Mouse (Mus musculus) right cerebral cortex, postnatal 25 days (tissue): Measurements from ENCODE around the gene Bin2.

Experiments
- DNase-seq: peaks from one replicate; pipeline ENCODE4 v3.0.0; 2022

Gene Bin2

DNA sequence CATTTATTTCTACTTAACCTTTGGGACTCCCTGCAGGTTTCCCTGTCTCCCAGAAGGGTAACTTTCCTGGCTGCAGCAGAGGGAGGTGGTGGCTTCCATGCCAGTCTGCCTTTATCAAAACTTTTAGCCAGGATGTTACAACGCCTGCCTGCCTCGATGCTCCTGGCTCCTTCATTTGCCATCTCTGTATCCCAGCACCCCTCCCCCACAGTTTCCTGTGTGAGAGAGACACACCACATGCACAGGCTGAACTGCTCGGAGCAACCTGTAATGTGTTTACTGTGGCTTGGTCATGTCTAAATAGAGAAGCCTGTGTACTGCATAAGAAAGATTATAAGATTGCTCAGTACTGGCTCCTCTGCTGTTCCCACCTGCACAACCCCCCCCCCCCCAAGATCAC is 11.0 kb upstream of the Bin2 start:
- no peak for DNase-seq

- DNase-seq: no peak
Measured at GRCm38 (mm10) chr15:100679005-100679404, 9.7 kb upstream of the Bin2 start.

- DNase-seq: no peak
Measured at GRCm38 (mm10) chr15:100678581-100678980, 9.2 kb upstream of the Bin2 start.

DNA sequence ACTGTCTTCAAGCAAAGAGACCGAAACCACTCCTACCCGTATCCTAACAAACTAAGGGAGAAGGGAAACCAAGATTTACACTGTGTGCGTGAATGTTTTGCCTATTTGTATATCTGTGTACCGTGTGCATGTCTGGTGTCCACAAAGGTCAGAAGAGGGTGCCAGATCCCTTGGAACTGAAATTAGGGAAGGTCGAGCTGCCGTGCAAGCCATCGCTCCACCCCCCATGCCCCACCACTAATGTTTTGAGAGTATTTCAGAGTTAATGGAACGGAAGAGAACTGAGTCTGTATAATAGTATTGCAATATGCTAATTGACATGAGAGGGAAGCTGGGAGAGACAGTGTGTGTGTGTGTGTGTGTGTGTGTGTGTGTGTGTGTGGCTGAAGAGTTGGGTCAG is 8.3 kb upstream of the Bin2 start:
- no peak for DNase-seq

DNA sequence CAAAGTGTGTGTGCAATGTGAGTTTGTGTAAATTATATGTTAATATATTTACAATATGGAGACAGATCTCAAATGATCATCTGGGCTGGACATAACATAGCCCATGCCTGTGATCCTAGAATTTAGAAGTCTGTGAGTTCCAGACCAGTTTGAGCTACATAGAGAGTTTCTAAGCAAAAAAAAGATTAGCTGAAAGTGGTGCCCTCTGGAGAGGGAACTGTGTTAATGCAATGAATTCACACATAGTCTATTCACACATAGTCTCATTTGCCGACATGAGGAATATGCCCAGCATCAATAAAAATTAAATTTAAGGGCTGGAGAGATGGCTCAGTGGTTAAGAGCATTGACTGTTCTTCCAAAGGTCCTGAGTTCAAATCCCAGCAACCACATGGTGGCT is 7.2 kb upstream of the Bin2 start:
- no peak for DNase-seq

GRCm38 (mm10) chr15:100675486-100675885 is 6.1 kb upstream of the Bin2 start:
- DNase-seq: no peak

DNA sequence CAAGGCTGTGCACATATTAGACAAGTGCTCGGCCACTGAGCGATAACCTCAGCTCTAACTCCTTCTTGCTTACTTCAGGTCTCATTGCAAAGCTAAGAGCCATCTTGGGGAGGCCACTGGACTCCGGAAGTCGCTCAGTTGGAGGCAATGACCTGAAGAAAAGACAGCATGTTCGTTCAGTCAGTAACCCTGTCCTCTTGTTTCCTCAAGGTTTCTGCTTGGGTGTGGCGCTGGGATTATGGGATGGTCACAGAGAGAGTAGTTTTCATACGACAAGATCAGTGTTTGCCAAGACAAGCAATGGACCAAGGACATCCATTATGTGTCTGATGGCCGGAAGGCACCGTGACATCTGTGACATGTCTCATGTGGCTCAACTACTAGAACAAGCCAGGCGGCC is 5.2 kb upstream of the Bin2 start:
- DNase-seq: no peak

DNA sequence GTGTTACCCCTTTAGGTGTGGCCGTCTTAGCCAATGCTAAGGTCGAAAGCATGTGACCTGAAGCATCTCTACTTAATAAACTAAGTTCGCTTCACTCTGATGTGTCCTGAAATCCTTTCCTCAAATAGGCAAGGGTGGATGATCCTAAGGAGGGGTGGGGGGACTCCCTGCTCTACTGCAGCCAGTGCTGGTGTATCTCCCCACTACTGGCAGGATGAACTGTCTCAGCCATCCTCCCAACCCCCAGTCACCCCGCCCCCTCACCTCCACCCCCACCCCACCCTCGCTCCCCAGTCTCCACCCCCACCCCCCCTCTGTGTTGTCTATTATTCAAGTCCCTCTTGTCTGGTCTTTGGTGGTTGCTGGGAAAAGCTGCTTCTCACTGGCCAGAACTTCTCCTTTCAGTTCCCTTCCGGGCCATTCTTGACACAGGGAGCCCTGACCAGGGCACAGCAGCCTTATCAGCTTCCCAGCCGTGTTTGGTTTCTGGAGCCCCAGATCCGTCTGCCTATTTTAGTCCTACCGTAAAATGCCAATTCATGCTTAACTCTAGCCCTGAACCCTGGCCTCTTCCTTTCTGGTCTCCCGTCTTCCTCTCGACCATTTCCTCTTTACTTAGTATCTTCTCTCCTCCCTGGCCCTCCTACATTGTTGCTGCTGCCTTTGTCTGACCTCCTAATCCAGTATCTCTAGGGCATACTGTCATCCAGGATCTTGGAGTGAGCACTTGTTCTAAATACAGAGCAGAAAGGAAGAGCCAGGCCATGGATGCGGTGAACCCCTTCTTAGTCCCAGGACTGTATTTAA is 4.4 kb upstream of the Bin2 start:
- DNase-seq: no peak

DNA sequence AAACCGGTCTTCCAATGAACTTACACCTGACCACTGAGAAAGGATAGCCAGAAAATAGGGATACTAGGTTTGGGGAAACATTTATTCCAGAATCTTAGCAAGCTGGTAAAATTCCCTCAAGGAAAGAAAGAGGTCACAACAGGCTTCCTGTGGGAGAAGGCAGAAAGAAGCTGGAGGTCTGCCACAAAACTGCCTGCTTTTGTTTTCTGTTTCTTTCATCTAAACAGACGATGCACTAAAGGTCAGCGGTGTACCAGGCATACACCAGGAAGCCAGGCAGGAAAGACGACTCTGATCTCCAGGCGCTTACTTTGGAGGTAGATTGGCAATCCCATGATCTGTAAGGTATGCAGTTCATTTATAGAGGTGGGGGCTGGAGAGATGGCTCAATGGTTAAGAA is 1.5 kb upstream of the Bin2 start:
- no peak for DNase-seq

DNA sequence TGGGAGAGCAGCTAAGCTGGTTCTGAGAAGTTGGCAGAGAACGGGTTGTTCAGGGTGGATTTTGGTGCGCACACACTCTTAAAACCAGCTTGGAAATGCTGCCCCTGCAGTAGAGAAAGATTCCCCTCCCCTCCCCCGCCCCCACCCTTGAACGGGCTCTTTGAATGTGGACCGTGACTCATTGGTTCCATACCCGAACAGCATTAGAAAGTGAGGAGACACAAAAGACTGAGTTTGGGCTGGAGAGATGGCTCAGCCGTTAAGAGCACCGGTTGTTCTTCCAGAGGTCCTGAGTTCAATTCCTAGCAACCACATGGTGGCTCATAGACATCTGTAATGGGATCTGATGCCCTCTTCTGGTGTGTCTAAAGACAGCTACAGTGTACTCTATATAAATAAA is 651 bp upstream of the Bin2 start:
- DNase-seq: no peak

DNA sequence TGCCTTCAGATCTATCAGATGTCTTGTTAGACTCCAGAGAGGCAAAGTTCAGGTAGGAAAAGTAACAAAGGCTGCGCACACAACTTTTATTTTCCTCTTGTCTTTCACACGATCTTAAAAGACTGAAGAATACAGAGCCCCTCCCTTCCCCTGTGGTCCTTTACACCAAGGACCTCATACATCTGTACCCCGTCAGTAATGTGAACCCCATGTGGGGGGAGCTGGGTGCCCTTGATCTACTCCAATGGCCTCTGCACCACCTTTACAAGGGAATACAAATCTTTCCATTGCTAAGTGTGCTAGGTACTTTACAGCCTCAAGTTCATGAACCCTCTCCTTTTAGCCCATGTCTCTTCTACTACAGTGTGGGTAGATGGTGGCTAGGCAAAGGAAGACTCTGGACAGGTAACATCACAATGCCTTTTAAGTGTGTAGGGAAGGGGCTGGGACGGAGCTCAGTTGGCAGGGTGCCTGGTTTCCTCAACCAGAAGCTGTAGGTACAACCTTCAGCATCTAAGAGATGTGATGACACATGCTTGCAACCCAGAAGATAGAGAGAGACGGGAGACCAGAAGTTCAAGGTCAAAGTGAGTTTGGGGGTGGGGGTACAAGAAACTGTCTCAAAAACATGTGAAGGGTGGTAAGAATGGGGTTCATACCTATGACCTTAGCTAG is 1.3 kb downstream of the Bin2 start:
- DNase-seq: no peak

GRCm38 (mm10) chr15:100667420-100667819 is 1.9 kb downstream of the Bin2 start:
- DNase-seq: no peak

- DNase-seq: no peak
Measured at GRCm38 (mm10) chr15:100666851-100667250, 2.5 kb downstream of the Bin2 start.

DNA sequence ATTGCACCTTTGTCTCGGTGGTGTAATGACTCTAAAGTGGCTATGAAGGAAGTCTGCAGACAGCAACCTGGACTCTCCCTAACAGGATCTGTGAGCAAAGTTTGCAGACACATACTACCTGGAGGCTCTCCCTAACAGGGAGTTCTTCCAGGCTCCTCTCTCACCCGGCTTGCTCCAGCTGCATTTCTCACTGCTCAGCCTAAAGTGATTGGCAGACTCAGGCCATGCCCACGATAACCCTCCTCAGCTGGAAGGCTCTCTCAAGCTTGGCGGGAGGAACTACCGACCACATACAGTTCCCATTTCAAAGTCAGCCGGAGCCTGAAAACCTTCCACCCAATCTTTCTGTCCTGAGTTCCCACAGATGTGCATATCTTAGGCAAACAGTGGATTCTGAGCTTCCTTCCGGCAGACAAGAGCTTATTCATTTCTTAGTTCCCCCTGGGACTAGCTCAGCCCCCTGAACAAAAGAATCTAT is 3.1 kb downstream of the Bin2 start:
- no peak for DNase-seq

GRCm38 (mm10) chr15:100665411-100666218 is 3.7 kb downstream of the Bin2 start:
- DNase-seq: no peak

DNA sequence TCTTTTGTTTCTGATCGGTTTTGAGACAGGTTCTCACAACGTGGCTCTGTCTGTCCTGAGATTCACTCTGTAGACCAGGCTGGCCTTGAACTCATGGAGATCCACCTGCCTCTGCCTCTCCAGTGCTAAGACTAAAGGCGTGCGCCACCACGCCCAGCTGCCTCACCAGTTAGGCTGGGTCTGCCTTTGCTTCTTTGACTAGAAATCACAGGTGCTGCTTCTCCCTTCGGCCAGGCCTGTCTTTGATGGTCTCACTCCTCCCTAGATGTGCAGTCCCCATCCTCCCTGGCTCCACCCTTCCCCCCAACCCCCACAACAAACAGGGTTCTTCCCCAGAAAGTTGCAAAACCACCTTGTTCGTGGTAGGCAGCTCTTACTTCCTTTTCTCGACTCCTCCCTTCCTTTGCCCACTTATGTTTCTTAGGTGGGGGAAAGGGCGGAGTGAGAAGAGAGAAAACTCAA is 4.5 kb downstream of the Bin2 start:
- no peak for DNase-seq

DNA sequence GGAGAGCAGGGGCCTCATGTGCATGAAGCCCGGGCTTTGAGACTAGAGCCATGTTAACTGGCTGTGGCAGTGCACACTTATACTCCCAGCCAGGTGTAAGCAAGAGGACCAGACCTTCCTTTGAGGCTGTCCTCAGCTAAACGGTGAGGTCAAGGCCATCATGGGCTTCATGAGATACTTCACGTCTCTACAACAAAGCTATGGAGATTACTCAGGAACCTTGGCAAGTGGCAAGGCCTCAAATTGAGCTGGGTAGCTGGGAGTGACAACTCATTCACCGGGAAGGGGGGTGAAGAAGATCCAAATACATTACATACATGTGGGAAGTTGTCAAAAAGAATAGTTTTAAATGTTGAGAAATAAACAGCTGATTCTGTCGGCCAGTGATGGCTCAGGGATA is 8.5 kb downstream of the Bin2 start:
- DNase-seq: no peak

DNA sequence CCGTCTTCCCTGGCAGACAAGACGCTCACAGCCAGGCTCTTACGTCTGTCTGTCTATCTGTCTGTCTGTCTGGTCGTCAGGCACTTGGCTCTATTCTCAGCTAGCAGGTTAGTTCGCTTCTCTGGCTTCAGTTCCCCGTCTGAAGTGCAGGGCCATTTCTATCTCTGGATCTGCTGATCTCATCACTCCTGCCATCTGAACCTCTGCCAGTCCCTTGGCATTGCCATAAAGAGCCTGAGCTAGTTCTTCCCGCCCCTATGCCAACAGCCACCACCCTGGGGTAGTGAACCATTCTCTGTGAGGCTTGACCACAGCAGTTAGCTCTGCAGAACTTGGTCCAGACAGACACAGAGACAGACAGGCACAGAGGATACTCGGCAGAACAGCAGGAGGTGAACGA is 9.0 kb downstream of the Bin2 start:
- no peak for DNase-seq

DNA sequence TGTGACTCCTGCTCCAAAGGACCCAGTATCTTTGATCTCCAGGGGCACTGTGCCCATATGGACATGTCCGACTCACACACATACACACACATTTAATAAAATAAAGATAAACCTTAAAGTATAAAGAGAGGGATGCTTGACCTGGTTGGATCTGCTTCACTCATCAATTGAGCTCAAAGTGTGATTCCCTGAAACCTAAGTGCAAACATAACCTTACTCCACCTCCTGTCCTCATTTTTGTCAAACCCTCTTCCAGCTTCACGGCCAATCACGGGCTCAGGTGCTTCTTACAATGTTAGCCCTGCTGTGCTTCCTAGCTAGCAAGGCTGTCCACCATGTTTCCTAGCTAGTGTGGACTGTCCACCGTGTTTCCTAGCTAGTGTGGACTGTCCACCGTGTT is 14.2 kb downstream of the Bin2 start:
- DNase-seq: no peak

GRCm38 (mm10) chr15:100654271-100654670 is 15.1 kb downstream of the Bin2 start:
- DNase-seq: no peak

DNA sequence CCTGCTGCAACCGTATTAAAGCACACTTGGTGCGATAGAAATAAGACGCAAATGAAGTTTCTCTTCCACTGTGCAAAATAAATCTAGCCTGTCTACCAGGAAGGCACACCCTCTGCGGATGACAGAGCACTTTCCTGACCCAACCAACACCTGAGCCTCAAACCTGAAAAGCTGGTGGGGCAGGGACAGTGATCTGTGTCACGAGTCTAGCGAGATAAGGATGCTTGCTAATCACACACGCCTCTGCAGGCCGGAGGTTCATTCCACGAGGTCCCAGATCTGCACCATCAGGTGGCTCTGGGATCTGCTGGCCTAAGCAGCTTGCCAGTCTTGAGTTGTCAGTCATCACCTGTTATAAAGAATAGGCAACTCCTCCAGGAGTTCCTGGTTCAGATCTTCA is 17.7 kb downstream of the Bin2 start:
- no peak for DNase-seq

DNA sequence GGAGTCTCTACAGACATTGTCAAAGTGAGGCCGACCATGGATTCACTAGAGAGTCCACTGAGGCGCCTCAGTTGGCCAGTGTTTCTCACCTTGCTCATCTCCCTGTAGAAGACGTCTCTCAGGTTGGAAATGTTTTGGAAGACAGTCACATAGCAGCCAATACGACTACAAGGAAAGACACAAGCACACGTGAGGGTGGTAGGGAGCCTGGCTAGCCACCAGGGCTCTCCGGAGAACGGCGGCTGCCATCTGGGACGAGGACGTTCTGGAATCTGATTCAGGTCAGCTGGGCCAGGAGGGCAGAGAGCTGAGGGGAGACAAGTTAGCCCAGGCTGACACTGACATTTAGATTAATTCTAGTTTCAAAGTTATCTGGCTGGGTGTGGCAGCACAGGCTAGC is 19.2 kb downstream of the Bin2 start:
- DNase-seq: no peak

DNA sequence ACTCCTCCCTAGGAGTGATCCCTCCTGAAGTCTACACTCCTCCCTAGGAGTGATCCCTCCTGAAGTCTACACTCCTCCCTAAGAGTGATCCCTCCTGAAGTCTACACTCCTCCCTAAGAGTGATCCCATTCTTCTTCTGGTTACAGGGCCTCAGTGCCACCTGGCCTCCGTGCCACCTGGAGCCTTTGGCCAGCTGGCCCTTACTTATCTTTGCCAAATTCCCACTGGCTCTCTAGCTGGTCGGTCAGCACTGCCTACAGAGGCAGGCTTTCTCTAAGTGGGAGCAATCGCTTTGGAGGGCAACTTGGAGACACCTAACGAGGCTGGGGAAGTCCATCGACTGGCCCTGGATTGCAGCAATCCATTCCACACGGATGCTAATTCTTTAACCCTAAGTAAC is 23.2 kb downstream of the Bin2 start:
- no peak for DNase-seq

DNA sequence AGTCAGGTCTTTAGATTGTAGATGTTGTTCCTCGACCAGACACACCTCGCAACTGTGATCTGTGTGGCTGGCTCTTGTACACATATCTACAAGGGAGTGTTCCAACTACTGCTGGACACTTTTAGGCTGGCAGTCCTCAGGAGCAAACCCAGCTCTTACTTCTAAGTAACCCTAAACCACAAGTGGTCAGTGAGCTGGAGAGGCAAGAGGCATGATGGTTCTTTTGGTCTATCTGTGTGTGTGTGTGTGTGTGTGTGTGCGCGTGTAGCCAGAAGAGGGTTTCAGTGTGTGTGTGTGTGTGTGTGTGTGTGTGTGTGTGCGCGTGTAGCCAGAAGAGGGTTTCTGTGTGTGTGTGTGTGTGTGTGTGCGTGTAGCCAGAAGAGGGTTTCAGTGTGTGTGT is 26.9 kb downstream of the Bin2 start:
- no peak for DNase-seq
